Mouse (Mus musculus): ENCODE measurements around the gene Tmem251. TPM values are rescaled to one million over a fixed set of nuclear protein-coding genes. Genes with fewer than 3 reads are reported as not detected.

The Tmem251 gene
- total RNA-seq, 1 experiment: 4.0 TPM

- Histone ChIP-seq H3K9me3 (ENCODE audit: control insufficient read depth, insufficient read depth, low read depth, low read length) (no peaks in the 10 kb centered on the region), H3K4me1 (ENCODE audit: control insufficient read depth in 2 of 2, insufficient read depth in 2 of 2, low read length in 2 of 2, poor library complexity in 1 of 2) (peaks cover 7 to 30% of the 10 kb centered on the region in 2 experiments; a peak in 3 of 4 replicates), H3K27ac (ENCODE audit: insufficient read depth, low read depth, low read length, poor library complexity, severe bottlenecking) (no peak overlapping the region), H3K36me3 (ENCODE audit: control insufficient read depth, insufficient read depth, low read length, poor library complexity, severe bottlenecking) (no peaks in the 10 kb centered on the region), H3K4me3 (ENCODE audit: insufficient read depth in 1 of 2, low read depth in 1 of 2, low read length in 2 of 2, poor library complexity in 1 of 2, severe bottlenecking in 1 of 2) (no peak overlapping the region), H3K9ac (ENCODE audit: insufficient read depth, low read depth, low read length, poor library complexity, severe bottlenecking) (no peak overlapping the region)
- no peak for TF ChIP-seq ZNF384 (IDR thresholded peaks at IDR 0.05; ENCODE audit: low read depth, low read length)
- no peak for TF ChIP-seq HCFC1 (IDR thresholded peaks at IDR 0.05; ENCODE audit: borderline replicate concordance, insufficient read depth, low read length)
- TF ChIP-seq MAFK (IDR thresholded peaks at IDR 0.05; ENCODE audit: insufficient read depth, low read depth, low read length): no peak
- no peak for TF ChIP-seq CHD2 (IDR thresholded peaks at IDR 0.05; ENCODE audit: low read depth, low read length)
- no peak for TF ChIP-seq ZC3H11A (IDR thresholded peaks at IDR 0.05; ENCODE audit: borderline replicate concordance, low read depth, low read length)
- no peak for DNase-seq (ENCODE audit: low read depth, low spot score)
- in situ Hi-C loops (cut with MboI; ENCODE audit: low sequenced_read_pairs in 2 of 2, unreplicated experiment in 2 of 2): loop anchor here in 1 of 2 experiments (10.0 kb wide), 1 partner anchor 218 kb away; no protein-coding TSS in a partner anchor
These were observed 20.6 kb upstream of the Tmem251 start for GRCm38 (mm10) chr12:102722966-102723365.

GRCm38 (mm10) chr12:102723861-102724260 lies 19.7 kb upstream of the Tmem251 start:
- DNase-seq (ENCODE audit: low read depth, low spot score): no peak
- H3K9ac ChIP-seq (ENCODE audit: insufficient read depth, low read depth, low read length, poor library complexity, severe bottlenecking): no peak overlapping the region
- in situ Hi-C loops (cut with MboI; ENCODE audit: low sequenced_read_pairs in 2 of 2, unreplicated experiment in 2 of 2): loop anchor here in 1 of 2 experiments (10.0 kb wide), 1 partner anchor 219 kb away; no protein-coding TSS in a partner anchor
- no peaks in the 10 kb centered on the region for H3K9me3 ChIP-seq (ENCODE audit: control insufficient read depth, insufficient read depth, low read depth, low read length)
- peaks cover 7 to 29% of the 10 kb centered on the region in 2 experiments; a peak in 3 of 4 replicates for H3K4me1 ChIP-seq (ENCODE audit: control insufficient read depth in 2 of 2, insufficient read depth in 2 of 2, low read length in 2 of 2, poor library complexity in 1 of 2)
- no peak for TF ChIP-seq CHD2 (IDR thresholded peaks at IDR 0.05; ENCODE audit: low read depth, low read length)
- no peak for TF ChIP-seq MAFK (IDR thresholded peaks at IDR 0.05; ENCODE audit: insufficient read depth, low read depth, low read length)
- no peak for TF ChIP-seq ZNF384 (IDR thresholded peaks at IDR 0.05; ENCODE audit: low read depth, low read length)
- no peak for TF ChIP-seq ZC3H11A (IDR thresholded peaks at IDR 0.05; ENCODE audit: borderline replicate concordance, low read depth, low read length)
- no peaks in the 10 kb centered on the region for H3K36me3 ChIP-seq (ENCODE audit: control insufficient read depth, insufficient read depth, low read length, poor library complexity, severe bottlenecking)
- H3K27ac ChIP-seq (ENCODE audit: insufficient read depth, low read depth, low read length, poor library complexity, severe bottlenecking): no peak overlapping the region
- H3K4me3 ChIP-seq (ENCODE audit: insufficient read depth in 1 of 2, low read depth in 1 of 2, low read length in 2 of 2, poor library complexity in 1 of 2, severe bottlenecking in 1 of 2): no peak overlapping the region

- DNase-seq (ENCODE audit: low read depth, low spot score): no peak
- no peak for TF ChIP-seq HCFC1 (IDR thresholded peaks at IDR 0.05; ENCODE audit: borderline replicate concordance, insufficient read depth, low read length)
- peak; percentile 87 for TF ChIP-seq MAFK (IDR thresholded peaks at IDR 0.05; ENCODE audit: insufficient read depth, low read depth, low read length)
- H3K4me1 ChIP-seq (ENCODE audit: control insufficient read depth in 2 of 2, insufficient read depth in 2 of 2, low read length in 2 of 2, poor library complexity in 1 of 2): peaks cover 8 to 30% of the 10 kb centered on the region in 2 experiments; a peak in 3 of 4 replicates
- no peak overlapping the region for H3K4me3 ChIP-seq (ENCODE audit: insufficient read depth in 1 of 2, low read depth in 1 of 2, low read length in 2 of 2, poor library complexity in 1 of 2, severe bottlenecking in 1 of 2)
- H3K36me3 ChIP-seq (ENCODE audit: control insufficient read depth, insufficient read depth, low read length, poor library complexity, severe bottlenecking): no peaks in the 10 kb centered on the region
- in situ Hi-C loops (cut with MboI; ENCODE audit: low sequenced_read_pairs in 2 of 2, unreplicated experiment in 2 of 2): loop anchor here (10.0 to 25.0 kb wide), 2 partner anchors 213 to 220 kb away; no protein-coding TSS in a partner anchor
- H3K27ac ChIP-seq (ENCODE audit: insufficient read depth, low read depth, low read length, poor library complexity, severe bottlenecking): no peak overlapping the region
- no peak overlapping the region for H3K9ac ChIP-seq (ENCODE audit: insufficient read depth, low read depth, low read length, poor library complexity, severe bottlenecking)
- H3K9me3 ChIP-seq (ENCODE audit: control insufficient read depth, insufficient read depth, low read depth, low read length): no peaks in the 10 kb centered on the region
These were observed 18.4 kb upstream of the Tmem251 start for GRCm38 (mm10) chr12:102725146-102725545.

- Histone ChIP-seq H3K4me3 (ENCODE audit: insufficient read depth in 1 of 2, low read depth in 1 of 2, low read length in 2 of 2, poor library complexity in 1 of 2, severe bottlenecking in 1 of 2) (no peak overlapping the region), H3K4me1 (ENCODE audit: control insufficient read depth in 2 of 2, insufficient read depth in 2 of 2, low read length in 2 of 2, poor library complexity in 1 of 2) (peaks cover 8 to 30% of the 10 kb centered on the region in 2 experiments; a peak in 3 of 4 replicates), H3K9me3 (ENCODE audit: control insufficient read depth, insufficient read depth, low read depth, low read length) (no peaks in the 10 kb centered on the region), H3K9ac (ENCODE audit: insufficient read depth, low read depth, low read length, poor library complexity, severe bottlenecking) (0 out of 2 replicates have a peak overlapping the region, but pooled peaks have one; percentile 18), H3K27ac (ENCODE audit: insufficient read depth, low read depth, low read length, poor library complexity, severe bottlenecking) (peak overlapping the region; percentile 9; the same call in 1 of the 2 replicates), H3K36me3 (ENCODE audit: control insufficient read depth, insufficient read depth, low read length, poor library complexity, severe bottlenecking) (no peaks in the 10 kb centered on the region)
- DNase-seq (ENCODE audit: low read depth, low spot score): no peak
- TF ChIP-seq ZNF384 (IDR thresholded peaks at IDR 0.05; ENCODE audit: low read depth, low read length): no peak
- no peak for TF ChIP-seq HCFC1 (IDR thresholded peaks at IDR 0.05; ENCODE audit: borderline replicate concordance, insufficient read depth, low read length)
- no peak for TF ChIP-seq CHD2 (IDR thresholded peaks at IDR 0.05; ENCODE audit: low read depth, low read length)
- TF ChIP-seq ZC3H11A (IDR thresholded peaks at IDR 0.05; ENCODE audit: borderline replicate concordance, low read depth, low read length): no peak
- TF ChIP-seq MAFK (IDR thresholded peaks at IDR 0.05; ENCODE audit: insufficient read depth, low read depth, low read length): no peak
- in situ Hi-C loops (cut with MboI; ENCODE audit: low sequenced_read_pairs in 2 of 2, unreplicated experiment in 2 of 2): loop anchor here (10.0 to 25.0 kb wide), 2 partner anchors 213 to 221 kb away; no protein-coding TSS in a partner anchor
These were observed 17.8 kb upstream of the Tmem251 start for GRCm38 (mm10) chr12:102725761-102726175.
